Mouse (Mus musculus): ENCODE measurements at regions not wholly inside any gene's neighbourhood (a gene's known extent, or its start where the extent isn't known, plus 50 kb on each side); places are given as distances from the start of the nearest gene placed in this dataset.

GRCm38 (mm10) chr11:45794361-45794981, 57.4 kb upstream of the Clint1 start:
- no peak for DNase-seq

- DNase-seq, result no peak
These were observed 56.5 kb upstream of the Clint1 start for GRCm38 (mm10) chr11:45795322-45795721.

- DNase-seq, result peak; percentile 84
These were observed 56.1 kb upstream of the Clint1 start for GRCm38 (mm10) chr11:45795731-45796130.

- no peak for DNase-seq
These were observed 52.0 kb upstream of the Clint1 start for GRCm38 (mm10) chr11:45799732-45800386.
